Mouse (Mus musculus) midbrain, embryonic 11.5 days (tissue): ENCODE results near the gene Slc11a1. TPM values are rescaled to one million over a fixed set of nuclear protein-coding genes. Genes with fewer than 3 reads are reported as not detected.

ENCODE experiments used
- ATAC-seq: fragments of 200-750 bp; cut with Nextera tagmentation; 2 replicates; pipeline ENCODE4 v1.8.0; 2017; ENCODE audit warnings: moderate TSS enrichment, moderate library complexity; ENCODE audit not compliant: low FRiP score
- DNase-seq: peaks from one replicate; pipeline ENCODE4 v3.0.0; 2015; ENCODE audit warnings: low spot score; ENCODE audit errors: missing footprints
- H3K27ac ChIP-seq: fragments of 300-500 bp; sonication (generic); 2 replicates; pipeline ENCODE4 v1.5.1; 2014; ENCODE audit warnings: low read depth, low read length
- H3K27me3 ChIP-seq: fragments of 300-500 bp; sonication (generic); 2 replicates; pipeline ENCODE4 v1.6.1; 2014; ENCODE audit warnings: mild to moderate bottlenecking, low read length, moderate library complexity, mixed read lengths; ENCODE audit not compliant: control insufficient read depth, insufficient read depth
- H3K36me3 ChIP-seq: fragments of 300-500 bp; sonication (generic); 2 replicates; pipeline ENCODE4 v1.6.1; 2014; ENCODE audit warnings: mild to moderate bottlenecking, low read length, moderate library complexity, mixed read lengths; ENCODE audit not compliant: control insufficient read depth, insufficient read depth
- H3K4me1 ChIP-seq: fragments of 300-500 bp; sonication (generic); 2 replicates; pipeline ENCODE4 v1.6.1; 2014; ENCODE audit warnings: low read length; ENCODE audit not compliant: control insufficient read depth, insufficient read depth
- H3K4me2 ChIP-seq: fragments of 300-500 bp; sonication (generic); 2 replicates; pipeline ENCODE4 v1.6.1; 2014; ENCODE audit warnings: mild to moderate bottlenecking, moderate library complexity
- H3K4me3 ChIP-seq: fragments of 300-500 bp; sonication (generic); 2 replicates; pipeline ENCODE4 v1.5.1; 2014; ENCODE audit warnings: low read depth, low read length
- H3K9ac ChIP-seq: fragments of 300-500 bp; sonication (generic); 2 replicates; pipeline ENCODE4 v1.6.1; 2014; ENCODE audit warnings: low read length
- H3K9me3 ChIP-seq: fragments of 300-500 bp; sonication (generic); 2 replicates; pipeline ENCODE4 v1.6.1; 2016; ENCODE audit warnings: low read length; ENCODE audit not compliant: control insufficient read depth
- WGBS: fragments of 180-500 bp; shearing (Covaris S2); extraction: QIAGEN DNeasy Blood & Tissue Kit; methylation state at CpG from one replicate; pipeline ENCODE4 v1.1.7; 2014; 5-methylcytosine and 5-hydroxymethylcytosine counted together
- polyA plus RNA-seq: library from polyadenylated mRNA; unstranded; fragments of >200 nt; fragmentation: Nextera tagmentation; extraction: Ambion mirVana; gene quantifications from 2 replicates; pipeline ENCODE4 v1.2.1, GENCODE M21; 2014

Gene Slc11a1
- polyA plus RNA-seq, 1 experiment from 2014 or later = 1.6 TPM

GRCm38 (mm10) chr1:74381588-74382021 is 6.6 kb downstream of the Slc11a1 start:
- no peak overlapping the region for H3K4me2 ChIP-seq
- H3K4me3 ChIP-seq = no peak overlapping the region
- no peak overlapping the region for H3K9ac ChIP-seq
- WGBS = 90% methylated on average over 10 of the region's 10 CpGs
- ATAC-seq (no peak), DNase-seq (no peak)
- peaks cover 2% of the 10 kb centered on the region; the same call in 1 of the 2 replicates for H3K4me1 ChIP-seq
- H3K27ac ChIP-seq = no peak overlapping the region
- H3K9me3 ChIP-seq = no peaks in the 10 kb centered on the region
- no peaks in the 10 kb centered on the region for H3K36me3 ChIP-seq
- no peaks in the 10 kb centered on the region for H3K27me3 ChIP-seq

GRCm38 (mm10) chr1:74383385-74383784 is 8.4 kb downstream of the Slc11a1 start:
- ATAC-seq = no peak
- H3K27me3 ChIP-seq = no peaks in the 10 kb centered on the region
- no peak overlapping the region for H3K4me2 ChIP-seq
- H3K4me1 ChIP-seq = peaks cover 4% of the 10 kb centered on the region; the same call in 1 of the 2 replicates
- no peak overlapping the region for H3K9ac ChIP-seq
- no peaks in the 10 kb centered on the region for H3K36me3 ChIP-seq
- no peaks in the 10 kb centered on the region for H3K9me3 ChIP-seq
- no peak for DNase-seq
- 86% methylated on average over 13 of the region's 13 CpGs for WGBS
- no peak overlapping the region for H3K27ac ChIP-seq
- H3K4me3 ChIP-seq = no peak overlapping the region

DNA sequence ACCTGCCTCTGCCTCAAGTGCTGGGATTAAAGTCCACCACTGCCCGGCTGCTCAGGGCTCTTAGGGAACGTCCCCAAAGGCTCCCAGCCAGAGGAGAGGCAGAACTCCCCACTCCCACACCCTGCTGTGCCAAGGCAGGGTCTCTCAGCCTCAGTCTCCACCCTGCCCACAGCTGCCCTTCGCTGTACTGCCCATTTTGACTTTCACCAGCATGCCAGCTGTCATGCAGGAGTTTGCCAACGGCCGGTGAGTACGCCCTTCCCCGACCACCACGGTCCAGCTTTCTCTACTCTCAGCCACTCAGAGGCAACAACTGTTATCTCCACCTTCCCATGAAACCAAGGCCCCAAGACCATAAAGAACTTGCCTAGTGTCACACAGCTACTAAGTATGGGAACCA is 9.5 kb downstream of the Slc11a1 start:
- ATAC-seq = no peak
- Histone ChIP-seq H3K4me1 (peaks cover 4% of the 10 kb centered on the region; the same call in 1 of the 2 replicates), H3K27me3 (peaks cover 4% of the 10 kb centered on the region; the same call in 1 of the 2 replicates), H3K36me3 (no peaks in the 10 kb centered on the region), H3K4me2 (no peak overlapping the region), H3K4me3 (no peak overlapping the region), H3K9me3 (no peaks in the 10 kb centered on the region), H3K27ac (no peak overlapping the region), H3K9ac (no peak overlapping the region)
- 90% methylated on average over 8 of the region's 8 CpGs for WGBS
- no peak for DNase-seq

- Histone ChIP-seq H3K27me3 (peaks cover 6% of the 10 kb centered on the region; the same call in 1 of the 2 replicates), H3K27ac (no peak overlapping the region), H3K36me3 (no peaks in the 10 kb centered on the region), H3K9ac (no peak overlapping the region), H3K4me2 (no peak overlapping the region), H3K9me3 (no peaks in the 10 kb centered on the region), H3K4me3 (no peak overlapping the region), H3K4me1 (peaks cover 9% of the 10 kb centered on the region)
- no peak for DNase-seq
- ATAC-seq = no peak
- 96% methylated on average over 10 of the region's 10 CpGs for WGBS
These were observed 10.1 kb downstream of the Slc11a1 start for GRCm38 (mm10) chr1:74385064-74385463.

DNA sequence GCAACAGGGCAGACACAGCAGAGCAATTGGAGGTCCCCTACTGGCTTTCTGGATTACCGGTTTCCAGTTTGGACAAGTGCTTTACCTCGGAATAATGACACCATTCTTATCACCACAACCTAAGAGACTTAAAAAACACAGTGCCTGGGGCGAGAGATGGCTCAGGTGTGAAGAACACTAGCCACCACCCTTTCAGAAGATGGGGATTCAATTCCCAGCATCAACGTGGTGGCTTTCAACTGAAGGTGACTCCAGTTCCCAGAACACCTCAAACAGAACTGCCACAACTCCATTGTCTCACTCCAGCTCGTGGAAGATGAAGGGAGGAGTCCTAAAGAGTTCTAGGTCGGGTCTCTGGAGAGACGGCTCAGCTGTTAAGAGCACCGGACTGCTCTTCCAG is 10.5 kb downstream of the Slc11a1 start:
- H3K4me3 ChIP-seq = no peak overlapping the region

GRCm38 (mm10) chr1:74386363-74386713 is 11.3 kb downstream of the Slc11a1 start:
- peaks cover 16% of the 10 kb centered on the region for H3K4me1 ChIP-seq
- ATAC-seq (no peak), DNase-seq (no peak)
- peak overlapping the region; percentile 53 for H3K4me2 ChIP-seq
- peak overlapping the region; percentile 91 for H3K27ac ChIP-seq
- WGBS = 67% methylated on average over 7 of the region's 10 CpGs
- H3K9ac ChIP-seq = peak overlapping the region; percentile 74
- H3K9me3 ChIP-seq = no peaks in the 10 kb centered on the region
- H3K4me3 ChIP-seq = peak overlapping the region; percentile 63
- no peaks in the 10 kb centered on the region for H3K36me3 ChIP-seq
- H3K27me3 ChIP-seq = peaks cover 10% of the 10 kb centered on the region

More for the DNA sequence above, 10.5 kb downstream of the Slc11a1 start:
- no peaks in the 10 kb centered on the region for H3K36me3 ChIP-seq
- DNase-seq (no peak), ATAC-seq (no peak)
- peaks cover 14% of the 10 kb centered on the region for H3K4me1 ChIP-seq
- H3K9ac ChIP-seq = no peak overlapping the region
- peaks cover 10% of the 10 kb centered on the region for H3K27me3 ChIP-seq
- no peak overlapping the region for H3K27ac ChIP-seq
- no peaks in the 10 kb centered on the region for H3K9me3 ChIP-seq
- WGBS = 85% methylated on average over 8 of the region's 8 CpGs
- H3K4me2 ChIP-seq = no peak overlapping the region

GRCm38 (mm10) chr1:74386714-74387385 is 11.9 kb downstream of the Slc11a1 start:
- no peaks in the 10 kb centered on the region for H3K36me3 ChIP-seq
- H3K9ac ChIP-seq = peak overlapping the region; percentile 74
- DNase-seq = peak; percentile 100
- WGBS = 0% methylated on average over 26 of the region's 26 CpGs
- peaks cover 16% of the 10 kb centered on the region for H3K4me1 ChIP-seq
- peak overlapping the region; percentile 91 for H3K27ac ChIP-seq
- H3K27me3 ChIP-seq = peaks cover 10% of the 10 kb centered on the region
- ATAC-seq = peak; percentile 81
- peak overlapping the region; percentile 63 for H3K4me3 ChIP-seq
- no peaks in the 10 kb centered on the region for H3K9me3 ChIP-seq
- H3K4me2 ChIP-seq = peak overlapping the region; percentile 53

GRCm38 (mm10) chr1:74387386-74387988 is 12.5 kb downstream of the Slc11a1 start:
- Histone ChIP-seq H3K4me3 (no peak overlapping the region; the same call in 1 of the 2 replicates), H3K27me3 (peaks cover 10% of the 10 kb centered on the region), H3K9ac (no peak overlapping the region), H3K4me2 (peak overlapping the region; percentile 53; the same call in 1 of the 2 replicates), H3K9me3 (no peaks in the 10 kb centered on the region), H3K36me3 (no peaks in the 10 kb centered on the region), H3K27ac (no peak overlapping the region; the same call in 1 of the 2 replicates), H3K4me1 (peaks cover 20% of the 10 kb centered on the region)
- DNase-seq (peak; percentile 89), ATAC-seq (no peak)
- WGBS = 57% methylated on average over 15 of the region's 15 CpGs

DNA sequence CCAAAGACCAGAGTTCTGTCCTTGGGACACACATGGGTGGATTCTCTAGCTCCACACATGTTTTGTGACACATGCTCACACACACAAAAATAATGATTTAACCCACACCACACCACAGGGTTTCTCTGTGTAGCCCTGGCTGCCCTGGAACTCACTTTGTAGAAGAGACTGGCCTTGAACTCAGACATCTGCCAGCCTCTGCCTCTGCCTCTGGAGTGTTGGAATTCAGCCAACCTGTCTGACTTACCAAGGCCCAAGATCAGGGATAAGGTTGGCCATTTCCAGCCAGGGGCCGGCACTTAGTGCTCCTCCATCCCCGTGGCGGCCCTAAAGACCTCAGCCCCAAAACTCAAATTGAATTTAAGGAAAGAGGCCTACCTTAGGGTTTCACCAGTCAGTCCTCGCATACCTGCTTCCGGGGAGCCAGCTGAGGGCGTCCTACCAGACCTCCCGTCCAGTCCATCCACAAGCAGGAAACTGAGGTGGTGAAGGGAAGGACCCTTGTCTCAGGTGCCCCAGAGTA is 13.5 kb downstream of the Slc11a1 start:
- Histone ChIP-seq H3K4me3 (no peak overlapping the region), H3K27ac (no peak overlapping the region), H3K9me3 (no peaks in the 10 kb centered on the region), H3K9ac (no peak overlapping the region), H3K4me1 (peaks cover 26% of the 10 kb centered on the region), H3K4me2 (no peak overlapping the region), H3K36me3 (no peaks in the 10 kb centered on the region), H3K27me3 (peaks cover 10% of the 10 kb centered on the region)
- 82% methylated on average over 7 of the region's 7 CpGs for WGBS
- DNase-seq (no peak), ATAC-seq (no peak)
